Comparison of ENCODE assay signal across 15 mouse cellular contexts in genomic region chr15:102192820-102193386, GRCm38 (mm10). TPM values are rescaled to one million over a fixed set of nuclear protein-coding genes. Genes with fewer than 3 reads are reported as not detected.
A peak's percentile ranks its signal among the peaks of the same experiment; 100 is the strongest.
DNase-seq lines count a peak whose midpoint lies in the region; ATAC-seq and TF ChIP-seq lines count a peak whose summit lies in the region.
"Had no signal": no experiment of that assay in that cellular context is flagged by ENCODE, and none has a peak within 500 bp of the region (broad histone marks: within the 10 kb centered on the region; RNA-seq: fewer than 3 reads in every experiment).

No protein-coding gene starts in this region.

- H3K27me3 ChIP-seq in liver, adult 2 months (ENCODE audit: control insufficient read depth, insufficient read depth, low read length): no peaks in the 10 kb centered on the region
- H3K27me3 ChIP-seq in forebrain, embryonic 13.5 days: no peaks in the 10 kb centered on the region
- H3K27me3 ChIP-seq: limb, embryonic 15.5 days; midbrain, embryonic 15.5 days had no signal

- peak overlapping the region; percentile 67; the same call in 1 of the 2 replicates for H3K27ac ChIP-seq in liver, adult 2 months (replicated peaks; ENCODE audit: insufficient read depth, low read depth, low read length)
- H3K27ac ChIP-seq in forebrain, embryonic 13.5 days: no peak overlapping the region
- H3K27ac ChIP-seq: midbrain, embryonic 15.5 days had no signal

- no peaks in the 10 kb centered on the region for H3K36me3 ChIP-seq in liver, adult 2 months (ENCODE audit: control insufficient read depth, insufficient read depth, low read length)
- no peaks in the 10 kb centered on the region for H3K36me3 ChIP-seq in forebrain, embryonic 13.5 days (ENCODE audit: poor library complexity, severe bottlenecking)
- H3K36me3 ChIP-seq: midbrain, embryonic 15.5 days had no signal

- no peak for TF ChIP-seq CTCF in liver, adult 2 months (IDR thresholded peaks at IDR 0.05; ENCODE audit: low read depth, low read length)

- H3K9me3 ChIP-seq in forebrain, embryonic 13.5 days (replicated peaks): no peaks in the 10 kb centered on the region
- H3K9me3 ChIP-seq: limb, embryonic 15.5 days; midbrain, embryonic 15.5 days had no signal

- ATAC-seq in granulocyte monocyte progenitor cell, adult 5-6 weeks (replicated peaks; ENCODE audit: poor library complexity, severe bottlenecking): peak; percentile 45; the same call in 1 of the 2 replicates
- peak; percentile 37; the same call in 1 of the 2 replicates for ATAC-seq in megakaryocyte progenitor cell, adult 5-6 weeks (replicated peaks; ENCODE audit: poor library complexity)
- ATAC-seq in forebrain, embryonic 13.5 days: no peak
- ATAC-seq in monocyte, adult 5-6 weeks (replicated peaks; ENCODE audit: insufficient number of reproducible peaks, low FRiP score, low TSS enrichment, poor library complexity, severe bottlenecking): no peak
- ATAC-seq: forebrain, postnatal 0 days; inflammation-experienced regulatory T-cells, adult 6 months; midbrain, embryonic 15.5 days had no signal

- no peak overlapping the region for H3K9ac ChIP-seq in liver, adult 2 months (ENCODE audit: low read depth, low read length)
- no peak overlapping the region for H3K9ac ChIP-seq in forebrain, embryonic 13.5 days
- H3K9ac ChIP-seq: forebrain, postnatal 0 days; limb, embryonic 15.5 days; midbrain, embryonic 15.5 days had no signal

- 14% methylated on average over 5 of the region's 5 CpGs for WGBS in liver, adult 2 months
- 77% methylated on average over 5 of the region's 5 CpGs for WGBS in forebrain, embryonic 13.5 days

- no peak for TF ChIP-seq POLR2A in liver, adult 2 months (IDR thresholded peaks at IDR 0.05; ENCODE audit: extremely low read depth, insufficient read depth, low read length)

- H3K79me2 ChIP-seq in liver, adult 2 months (ENCODE audit: control insufficient read depth, insufficient read depth, low read length): peaks cover 9% of the 10 kb centered on the region; the same call in 1 of the 2 replicates

- no peak overlapping the region for H3K4me3 ChIP-seq in liver, adult 2 months (ENCODE audit: insufficient read depth, low read depth, low read length)
- no peak overlapping the region for H3K4me3 ChIP-seq in forebrain, embryonic 13.5 days
- H3K4me3 ChIP-seq: limb, embryonic 15.5 days; midbrain, embryonic 15.5 days had no signal

- no peak for DNase-seq in liver, adult 2 months (ENCODE audit: extremely low read depth, low read depth, low spot score)
- DNase-seq in liver (no peak), NIH3T3 (ENCODE audit: low read depth) (peak; percentile 43)
- DNase-seq in urinary bladder, adult 2 months (ENCODE audit: low spot score): no peak
- DNase-seq: cerebellum, adult 2 months; forebrain, postnatal 0 days; gastrocnemius, postnatal 10 days; thymus, postnatal 14 days had no signal

- H3K4me1 ChIP-seq in liver, adult 2 months (ENCODE audit: control insufficient read depth, insufficient read depth, low read length): peaks cover 42% of the 10 kb centered on the region
- H3K4me1 ChIP-seq in forebrain, embryonic 13.5 days: no peaks in the 10 kb centered on the region
- H3K4me1 ChIP-seq: midbrain, embryonic 15.5 days had no signal

- H3K4me2 ChIP-seq in forebrain, embryonic 13.5 days: no peak overlapping the region
- H3K4me2 ChIP-seq: limb, embryonic 15.5 days; midbrain, embryonic 15.5 days had no signal

RNA-seq across cellular contexts. Expression of gene Zfp740, which starts 10.1 kb away (rescaled TPM):
- total RNA-seq in liver, adult 2 months (2014; rRNA removed): 15.6 and 21.0 TPM in 2 replicates
- 8.1 and 9.4 TPM in 2 replicates for polyA plus RNA-seq in liver, adult 2 months (2012; rRNA removed)
- 48.7 and 68.9 TPM in 2 replicates for total RNA-seq in granulocyte monocyte progenitor cell, adult 5-6 weeks (2014; fragmentation: Nextera tagmentation)
- 23.8 and 27.8 TPM in 2 replicates for total RNA-seq in granulocyte monocyte progenitor cell, adult 5-6 weeks (2017)
- total RNA-seq in megakaryocyte progenitor cell, adult 5-6 weeks (2015): 19.7 and 28.7 TPM in 2 replicates
- 28.3 and 29.5 TPM in 2 replicates for total RNA-seq in megakaryocyte progenitor cell, adult 5-6 weeks (2017)
- 90.0 and 98.7 TPM in 2 replicates for polyA plus RNA-seq in forebrain, embryonic 13.5 days (2015; fragmentation: Nextera tagmentation; extraction: Ambion mirVana)
- total RNA-seq in monocyte, adult 5-6 weeks (2017): 58.9 to 62.9 TPM (median 60.3 TPM) in 3 replicates
- polyA plus RNA-seq in urinary bladder, adult 2 months (2012; rRNA removed): 62.9 and 67.8 TPM in 2 replicates

RNA-seq across cellular contexts. Expression of gene Csad, which starts 11.6 kb away (rescaled TPM):
- total RNA-seq in liver, adult 2 months (2014; rRNA removed): 47.6 and 449 TPM in 2 replicates
- 107 and 123 TPM in 2 replicates for polyA plus RNA-seq in liver, adult 2 months (2012; rRNA removed)
- total RNA-seq in granulocyte monocyte progenitor cell, adult 5-6 weeks (2014; fragmentation: Nextera tagmentation): 17.0 and 18.1 TPM in 2 replicates
- total RNA-seq in granulocyte monocyte progenitor cell, adult 5-6 weeks (2017): 7.5 and 23.4 TPM in 2 replicates
- 6.3 and 10.2 TPM in 2 replicates for total RNA-seq in megakaryocyte progenitor cell, adult 5-6 weeks (2015)
- total RNA-seq in megakaryocyte progenitor cell, adult 5-6 weeks (2017): 6.4 and 8.1 TPM in 2 replicates
- 42.7 and 46.4 TPM in 2 replicates for polyA plus RNA-seq in forebrain, embryonic 13.5 days (2015; fragmentation: Nextera tagmentation; extraction: Ambion mirVana)
- 4.1 to 11.2 TPM (median 8.1 TPM) in 3 replicates for total RNA-seq in monocyte, adult 5-6 weeks (2017)
- 92.4 and 102 TPM in 2 replicates for polyA plus RNA-seq in urinary bladder, adult 2 months (2012; rRNA removed)

RNA-seq across cellular contexts. Expression of gene Itgb7, which starts 38.8 kb away (rescaled TPM):
- total RNA-seq in liver, adult 2 months (2014; rRNA removed): 1.3 and 2.2 TPM in 2 replicates
- 1.7 and 1.8 TPM in 2 replicates for polyA plus RNA-seq in liver, adult 2 months (2012; rRNA removed)
- 7.4 and 42.7 TPM in 2 replicates for total RNA-seq in granulocyte monocyte progenitor cell, adult 5-6 weeks (2014; fragmentation: Nextera tagmentation)
- 15.2 and 31.6 TPM in 2 replicates for total RNA-seq in granulocyte monocyte progenitor cell, adult 5-6 weeks (2017)
- 26.6 and 29.2 TPM in 2 replicates for total RNA-seq in megakaryocyte progenitor cell, adult 5-6 weeks (2015)
- total RNA-seq in megakaryocyte progenitor cell, adult 5-6 weeks (2017): 36.7 and 44.6 TPM in 2 replicates
- 0.32 and 0.48 TPM in 2 replicates for polyA plus RNA-seq in forebrain, embryonic 13.5 days (2015; fragmentation: Nextera tagmentation; extraction: Ambion mirVana)
- total RNA-seq in monocyte, adult 5-6 weeks (2017): 533 to 618 TPM (median 601 TPM) in 3 replicates
- polyA plus RNA-seq in urinary bladder, adult 2 months (2012; rRNA removed): 7.0 and 13.2 TPM in 2 replicates

RNA-seq across cellular contexts. Expression of gene Soat2, which starts 42.6 kb away (rescaled TPM):
- total RNA-seq in liver, adult 2 months (2014; rRNA removed): 27.5 and 36.5 TPM in 2 replicates
- polyA plus RNA-seq in liver, adult 2 months (2012; rRNA removed): 54.9 and 80.8 TPM in 2 replicates
- 0.85 and 0.97 TPM in 2 replicates for total RNA-seq in granulocyte monocyte progenitor cell, adult 5-6 weeks (2014; fragmentation: Nextera tagmentation)
- 0.15 and 0.56 TPM in 2 replicates for total RNA-seq in granulocyte monocyte progenitor cell, adult 5-6 weeks (2017)
- total RNA-seq in megakaryocyte progenitor cell, adult 5-6 weeks (2015): 0.73 and 1.9 TPM in 2 replicates
- 1.2 and 3.3 TPM in 2 replicates for total RNA-seq in megakaryocyte progenitor cell, adult 5-6 weeks (2017)
- 0.10 TPM in 1 of 2 replicates, not detected in the other for polyA plus RNA-seq in forebrain, embryonic 13.5 days (2015; fragmentation: Nextera tagmentation; extraction: Ambion mirVana)
- total RNA-seq in monocyte, adult 5-6 weeks (2017): 6.2 to 25.0 TPM (median 10.2 TPM) in 3 replicates
- 0.59 and 0.89 TPM in 2 replicates for polyA plus RNA-seq in urinary bladder, adult 2 months (2012; rRNA removed)
- polyA plus RNA-seq: cerebellum, adult 2 months; midbrain, embryonic 15.5 days had no signal

RNA-seq across cellular contexts. Expression of gene Igfbp6, which starts 48.7 kb away (rescaled TPM):
- 1.0 and 1.8 TPM in 2 replicates for total RNA-seq in liver, adult 2 months (2014; rRNA removed)
- 2.3 and 4.5 TPM in 2 replicates for polyA plus RNA-seq in liver, adult 2 months (2012; rRNA removed)
- not detected in 2 replicates for total RNA-seq in granulocyte monocyte progenitor cell, adult 5-6 weeks (2014; fragmentation: Nextera tagmentation)
- total RNA-seq in granulocyte monocyte progenitor cell, adult 5-6 weeks (2017): not detected in 2 replicates
- total RNA-seq in megakaryocyte progenitor cell, adult 5-6 weeks (2015): not detected in 2 replicates
- total RNA-seq in megakaryocyte progenitor cell, adult 5-6 weeks (2017): not detected in 2 replicates
- polyA plus RNA-seq in forebrain, embryonic 13.5 days (2015; fragmentation: Nextera tagmentation; extraction: Ambion mirVana): 0.37 and 0.40 TPM in 2 replicates
- total RNA-seq in monocyte, adult 5-6 weeks (2017): 0.38 to 1.4 TPM (median 0.68 TPM) in 3 replicates
- polyA plus RNA-seq in urinary bladder, adult 2 months (2012; rRNA removed): 260 TPM in 2 replicates

Comparison
In these comparisons a context has a peak if more than half of its experiments do, and no peak if none do; other contexts are left out.
1. ATAC-seq: peak in granulocyte monocyte progenitor cell, adult 5-6 weeks (single experiment) and megakaryocyte progenitor cell, adult 5-6 weeks (single experiment); none in forebrain, embryonic 13.5 days (single experiment) and monocyte, adult 5-6 weeks (single experiment).
2. RNA of gene Itgb7, which starts 38.8 kb away (total RNA-seq): 533 to 618 TPM in monocyte, adult 5-6 weeks; 26.6 to 44.6 TPM in megakaryocyte progenitor cell, adult 5-6 weeks, 7.4 to 42.7 TPM in granulocyte monocyte progenitor cell, adult 5-6 weeks and 1.3 to 2.2 TPM in liver, adult 2 months; every median in the first group is over 10 times any median in the second.